Mouse (Mus musculus): ENCODE results near the gene Zc2hc1c. TPM values are rescaled to one million over a fixed set of nuclear protein-coding genes. Genes with fewer than 3 reads are reported as not detected.

Gene Zc2hc1c
- total and polyA plus RNA-seq, 3 experiments: 0.08 to 0.13 TPM; not detected in 1

DNA sequence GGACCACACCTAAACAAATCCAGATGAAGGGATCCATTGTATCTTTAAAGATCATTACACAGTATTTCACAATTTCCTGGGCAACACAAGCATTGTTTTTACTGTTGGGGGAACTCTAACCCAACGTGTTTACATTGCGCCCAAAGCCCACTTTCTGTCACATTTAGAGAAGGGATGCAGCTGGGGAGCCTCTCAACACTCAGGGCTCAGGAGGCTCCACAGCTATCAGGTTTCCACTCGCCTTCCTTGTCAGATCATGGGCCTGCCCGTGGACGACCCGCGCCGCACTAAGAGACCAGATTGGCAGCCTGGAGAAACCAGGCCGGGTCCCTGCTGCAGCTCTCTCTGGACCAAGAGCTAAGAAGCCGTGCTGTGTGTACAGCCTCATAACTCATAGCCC, 14.9 kb upstream of the Zc2hc1c start:
- in situ Hi-C loops (cut with MboI; ENCODE audit: low pct_ligation_motif_present, low pct_unique_long_range_greater_than_20kb, low sequenced_read_pairs): no loop called here
- dilution Hi-C loops (cut with MboI; ENCODE audit: extremely low pct_ligation_motif_present, extremely low pct_unique_long_range_greater_than_20kb, low sequenced_read_pairs): no loop called here
- no peak overlapping the region for H3K27ac ChIP-seq (ENCODE audit: insufficient read depth, low read depth)
- peaks cover 7 to 34% of the 10 kb centered on the region in 2 experiments for H3K36me3 ChIP-seq (replicated peaks in 1 of 2; ENCODE audit: control insufficient read depth in 1 of 2, insufficient read depth in 1 of 2, low read length in 1 of 2)
- H3K4me2 ChIP-seq (ENCODE audit: insufficient read depth, low read depth, poor library complexity, severe bottlenecking): no peak overlapping the region
- no peak for DNase-seq (ENCODE audit: extremely low read depth)
- H3K4me3 ChIP-seq (replicated peaks in 1 of 3; ENCODE audit: low read depth in 2 of 3, low read length in 2 of 3, poor library complexity in 1 of 3): no peak overlapping the region
- no peaks in the 10 kb centered on the region for H3K27me3 ChIP-seq (replicated peaks)
- TF ChIP-seq KAT2A (IDR thresholded peaks at IDR 0.05; ENCODE audit: insufficient replicate concordance, low read length): no peak
- TF ChIP-seq TBP (conservative IDR thresholded peaks at IDR 0.05; ENCODE audit: low read depth, low read length): no peak
- TF ChIP-seq TCF12 (IDR thresholded peaks at IDR 0.05; ENCODE audit: low read depth, low read length): no peak
- no peak for TF ChIP-seq RCOR1 (conservative IDR thresholded peaks at IDR 0.05; ENCODE audit: low read depth, low read length)
- TF ChIP-seq POLR2A (IDR thresholded peaks at IDR 0.05; ENCODE audit: low read depth, low read length): no peak
- no peak for TF ChIP-seq ELF1 (IDR thresholded peaks at IDR 0.05; ENCODE audit: low read depth, low read length)
- no peak for TF ChIP-seq RAD21 (IDR thresholded peaks at IDR 0.05; ENCODE audit: low read depth, low read length)
- no peak for TF ChIP-seq UBTF (IDR thresholded peaks at IDR 0.05; ENCODE audit: low read depth, low read length)
- no peak for TF ChIP-seq E2F4 (IDR thresholded peaks at IDR 0.05; ENCODE audit: insufficient replicate concordance, low read depth, low read length)
- TF ChIP-seq MYC (IDR thresholded peaks at IDR 0.05; ENCODE audit: low read depth, low read length): no peak
- H3K79me2 ChIP-seq (replicated peaks; ENCODE audit: control insufficient read depth, extremely low read depth, insufficient read depth, poor library complexity, severe bottlenecking): no peaks in the 10 kb centered on the region
- H3K9me3 ChIP-seq (replicated peaks; ENCODE audit: low read length): no peaks in the 10 kb centered on the region
- H3K4me1 ChIP-seq (ENCODE audit: control insufficient read depth in 1 of 2, insufficient read depth in 2 of 2): peaks cover 4 to 43% of the 10 kb centered on the region in 2 experiments; a peak in 2 of 4 replicates
- H3K9ac ChIP-seq (ENCODE audit: insufficient read depth, low read depth): no peak overlapping the region

DNA sequence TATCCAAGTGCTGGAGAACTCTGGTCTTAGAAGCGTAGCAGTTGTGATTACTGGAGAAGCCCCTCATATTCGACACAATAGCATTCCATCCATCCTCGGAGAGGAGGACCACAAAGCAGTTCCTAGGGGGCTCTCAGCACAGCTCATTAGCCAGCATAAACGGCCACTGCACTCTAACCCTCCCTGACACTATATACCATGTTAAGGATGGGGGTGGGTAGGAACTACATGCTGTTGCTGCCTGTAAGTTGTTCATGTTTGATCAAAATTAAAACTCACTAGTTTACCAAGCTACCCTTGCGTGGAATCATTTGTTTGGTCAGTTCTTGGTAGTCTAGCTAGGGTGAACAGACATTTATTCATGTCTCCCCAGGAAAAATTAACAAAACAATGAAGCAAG, 12.1 kb upstream of the Zc2hc1c start:
- no peak overlapping the region for H3K4me2 ChIP-seq (ENCODE audit: insufficient read depth, low read depth, poor library complexity, severe bottlenecking)
- H3K4me1 ChIP-seq (ENCODE audit: control insufficient read depth in 1 of 2, insufficient read depth in 2 of 2): peaks cover 4 to 49% of the 10 kb centered on the region in 2 experiments; a peak in 2 of 4 replicates
- no peak overlapping the region for H3K27ac ChIP-seq (ENCODE audit: insufficient read depth, low read depth)
- H3K9ac ChIP-seq (ENCODE audit: insufficient read depth, low read depth): no peak overlapping the region
- H3K4me3 ChIP-seq (replicated peaks in 1 of 3; ENCODE audit: low read depth in 2 of 3, low read length in 2 of 3, poor library complexity in 1 of 3): no peak overlapping the region
- dilution Hi-C loops (cut with MboI; ENCODE audit: extremely low pct_ligation_motif_present, extremely low pct_unique_long_range_greater_than_20kb, low sequenced_read_pairs) (no loop called here), in situ Hi-C loops (cut with MboI; ENCODE audit: low pct_ligation_motif_present, low pct_unique_long_range_greater_than_20kb, low sequenced_read_pairs) (no loop called here)
- no peak for TF ChIP-seq CTCF (conservative IDR thresholded peaks at IDR 0.05 in 1 of 2, IDR thresholded peaks at IDR 0.05 in 1 of 2; ENCODE audit: low read depth in 2 of 2, low read length in 2 of 2)
- no peak for TF ChIP-seq ZNF384 (IDR thresholded peaks at IDR 0.05; ENCODE audit: low read depth, low read length)
- no peak for TF ChIP-seq MXI1 (IDR thresholded peaks at IDR 0.05; ENCODE audit: low read depth, low read length)
- TF ChIP-seq JUND (conservative IDR thresholded peaks at IDR 0.05; ENCODE audit: low read depth, low read length): no peak
- H3K9me3 ChIP-seq (replicated peaks; ENCODE audit: low read length): no peaks in the 10 kb centered on the region
- H3K36me3 ChIP-seq (replicated peaks in 1 of 2; ENCODE audit: control insufficient read depth in 1 of 2, insufficient read depth in 1 of 2, low read length in 1 of 2): peaks cover 4 to 28% of the 10 kb centered on the region in 2 experiments
- no peak for DNase-seq (ENCODE audit: extremely low read depth)
- H3K27me3 ChIP-seq (replicated peaks): no peaks in the 10 kb centered on the region
- H3K79me2 ChIP-seq (replicated peaks; ENCODE audit: control insufficient read depth, extremely low read depth, insufficient read depth, poor library complexity, severe bottlenecking): no peaks in the 10 kb centered on the region

DNA sequence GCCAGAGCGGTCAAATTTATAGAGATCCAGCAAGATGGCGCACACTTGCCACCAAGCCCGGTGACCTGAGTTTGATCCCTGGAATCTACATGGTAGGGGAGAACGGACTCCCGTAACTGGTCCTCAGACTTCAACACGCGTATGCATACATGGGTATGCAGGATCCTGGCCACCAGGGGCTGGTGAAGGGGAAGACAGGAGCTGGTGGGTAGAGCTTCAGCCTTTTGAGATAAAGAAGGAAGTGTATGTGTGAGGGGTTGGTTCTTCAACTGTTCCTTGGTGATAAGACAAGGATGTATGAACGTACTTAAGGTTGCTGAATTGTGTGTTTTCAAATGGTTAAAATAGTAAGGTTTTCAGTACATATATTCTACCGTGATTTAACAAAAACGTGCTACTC, 9.5 kb upstream of the Zc2hc1c start:
- no peaks in the 10 kb centered on the region for H3K27me3 ChIP-seq (replicated peaks)
- no peaks in the 10 kb centered on the region for H3K9me3 ChIP-seq (replicated peaks; ENCODE audit: low read length)
- in situ Hi-C loops (cut with MboI; ENCODE audit: low pct_ligation_motif_present, low pct_unique_long_range_greater_than_20kb, low sequenced_read_pairs) (no loop called here), dilution Hi-C loops (cut with MboI; ENCODE audit: extremely low pct_ligation_motif_present, extremely low pct_unique_long_range_greater_than_20kb, low sequenced_read_pairs) (no loop called here)
- peaks cover 4 to 28% of the 10 kb centered on the region in 2 experiments for H3K36me3 ChIP-seq (replicated peaks in 1 of 2; ENCODE audit: control insufficient read depth in 1 of 2, insufficient read depth in 1 of 2, low read length in 1 of 2)
- DNase-seq (ENCODE audit: extremely low read depth): no peak
- H3K79me2 ChIP-seq (replicated peaks; ENCODE audit: control insufficient read depth, extremely low read depth, insufficient read depth, poor library complexity, severe bottlenecking): no peaks in the 10 kb centered on the region
- TF ChIP-seq JUN (IDR thresholded peaks at IDR 0.05; ENCODE audit: insufficient read depth, low read depth, low read length) (no peak), BHLHE40 (IDR thresholded peaks at IDR 0.05; ENCODE audit: low read depth, low read length) (no peak), RCOR1 (conservative IDR thresholded peaks at IDR 0.05; ENCODE audit: low read depth, low read length) (no peak), ZNF384 (IDR thresholded peaks at IDR 0.05; ENCODE audit: low read depth, low read length) (no peak), ZKSCAN1 (IDR thresholded peaks at IDR 0.05; ENCODE audit: borderline replicate concordance, low read depth, low read length) (no peak), ZMIZ1 (IDR thresholded peaks at IDR 0.05; ENCODE audit: low read depth, low read length) (no peak), POLR2AphosphoS2 (IDR thresholded peaks at IDR 0.05; ENCODE audit: low read depth, low read length) (no peak), MEF2A (IDR thresholded peaks at IDR 0.05; ENCODE audit: borderline replicate concordance, low read depth, low read length) (no peak), E2F4 (IDR thresholded peaks at IDR 0.05; ENCODE audit: insufficient replicate concordance, low read depth, low read length) (no peak)
- H3K9ac ChIP-seq (ENCODE audit: insufficient read depth, low read depth): no peak overlapping the region
- H3K4me2 ChIP-seq (ENCODE audit: insufficient read depth, low read depth, poor library complexity, severe bottlenecking): no peak overlapping the region
- no peak overlapping the region for H3K27ac ChIP-seq (ENCODE audit: insufficient read depth, low read depth)
- no peak overlapping the region for H3K4me3 ChIP-seq (replicated peaks in 1 of 3; ENCODE audit: low read depth in 2 of 3, low read length in 2 of 3, poor library complexity in 1 of 3)
- H3K4me1 ChIP-seq (ENCODE audit: control insufficient read depth in 1 of 2, insufficient read depth in 2 of 2): peaks cover 2 to 25% of the 10 kb centered on the region in 2 experiments; a peak in 2 of 4 replicates
